Mouse (Mus musculus) liver, embryonic 11.5 days (tissue): ENCODE measurements around the gene Dph5. TPM values are rescaled to one million over a fixed set of nuclear protein-coding genes. Genes with fewer than 3 reads are reported as not detected.

ENCODE experiments used
- ATAC-seq: fragments of 200-750 bp; cut with Nextera tagmentation; replicated peaks from 2 replicates; pipeline ENCODE4 v1.8.0; 2017; ENCODE audit warnings: moderate number of reproducible peaks, mild to moderate bottlenecking, moderate TSS enrichment, moderate library complexity; ENCODE audit not compliant: low FRiP score
- DNase-seq: peaks from one replicate; pipeline ENCODE4 v3.0.0-alpha.2; 2017; ENCODE audit warnings: low spot score
- H3K27ac ChIP-seq: fragments of 300-500 bp; sonication (generic); 2 replicates; pipeline ENCODE4 v1.5.1; 2014; ENCODE audit warnings: mild to moderate bottlenecking, low read depth, low read length, control low read depth
- H3K27me3 ChIP-seq: fragments of 300-500 bp; sonication (generic); replicated peaks from 2 replicates; pipeline ENCODE4 v1.6.1; 2014; ENCODE audit warnings: low read length, mixed read lengths; ENCODE audit not compliant: control insufficient read depth, insufficient read depth
- H3K36me3 ChIP-seq: fragments of 300-500 bp; sonication (generic); 2 replicates; pipeline ENCODE4 v1.6.1; 2014; ENCODE audit warnings: mild to moderate bottlenecking, low read length, moderate library complexity, mixed read lengths; ENCODE audit not compliant: control insufficient read depth, insufficient read depth
- H3K4me1 ChIP-seq: fragments of 300-500 bp; sonication (generic); replicated peaks from 2 replicates; pipeline ENCODE4 v1.6.1; 2014; ENCODE audit warnings: low read length, mixed read lengths; ENCODE audit not compliant: control insufficient read depth, insufficient read depth
- H3K4me2 ChIP-seq: fragments of 300-500 bp; sonication (generic); 2 replicates; pipeline ENCODE4 v1.6.1; 2014; ENCODE audit warnings: mild to moderate bottlenecking, control low read depth, moderate library complexity
- H3K4me3 ChIP-seq: fragments of 300-500 bp; sonication (generic); 2 replicates; pipeline ENCODE4 v1.5.1; 2014; ENCODE audit warnings: low read depth, low read length, control low read depth
- H3K9ac ChIP-seq: fragments of 300-500 bp; sonication (generic); 2 replicates; pipeline ENCODE4 v1.6.1; 2014; ENCODE audit warnings: low read depth, low read length, control low read depth
- H3K9me3 ChIP-seq: fragments of 300-500 bp; sonication (generic); 2 replicates; pipeline ENCODE4 v1.6.1; 2016; ENCODE audit warnings: low read length, inconsistent platforms, mixed read lengths; ENCODE audit not compliant: control insufficient read depth
- WGBS: fragments of 180-500 bp; shearing (Covaris S2); extraction: QIAGEN DNeasy Blood & Tissue Kit; methylation state at CpG from one replicate; pipeline ENCODE4 v1.1.7; 2014; 5-methylcytosine and 5-hydroxymethylcytosine counted together
- polyA plus RNA-seq: library from polyadenylated mRNA; unstranded; fragments of >200 nt; fragmentation: Nextera tagmentation; extraction: Ambion mirVana; gene quantifications from 2 replicates; pipeline ENCODE4 v1.2.1, GENCODE M21; 2014

Gene Dph5
- polyA plus RNA-seq, 1 experiment from 2014 or later = 50.6 TPM

DNA sequence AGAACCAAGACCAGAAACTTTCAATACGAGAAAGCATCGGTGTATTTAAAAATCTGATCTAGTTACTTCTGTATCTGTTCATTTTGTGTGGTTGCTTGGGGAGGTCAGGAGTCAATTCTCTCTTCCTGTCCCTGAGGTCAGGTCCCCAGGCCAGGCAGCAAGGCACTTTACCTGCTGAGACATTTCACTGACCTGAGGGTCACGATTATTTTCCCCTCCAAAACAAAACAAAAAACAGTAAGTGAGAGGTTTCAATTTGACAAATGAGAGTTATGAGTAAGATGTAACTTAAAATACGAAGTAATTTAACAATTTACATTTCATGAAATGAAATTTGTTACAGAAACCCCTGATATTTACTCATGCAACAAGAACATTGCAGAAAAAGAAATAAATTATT, 64.7 kb downstream of the Dph5 start:
- no peaks in the 10 kb centered on the region for H3K27me3 ChIP-seq
- no peaks in the 10 kb centered on the region for H3K4me1 ChIP-seq
- peaks cover 18% of the 10 kb centered on the region for H3K36me3 ChIP-seq
- ATAC-seq (no peak), DNase-seq (no peak)
- no peak overlapping the region for H3K4me2 ChIP-seq
- H3K4me3 ChIP-seq = no peak overlapping the region
- H3K9me3 ChIP-seq = no peaks in the 10 kb centered on the region
- H3K9ac ChIP-seq = no peak overlapping the region
- H3K27ac ChIP-seq = no peak overlapping the region
- 87% methylated on average over 4 of the region's 4 CpGs for WGBS

DNA sequence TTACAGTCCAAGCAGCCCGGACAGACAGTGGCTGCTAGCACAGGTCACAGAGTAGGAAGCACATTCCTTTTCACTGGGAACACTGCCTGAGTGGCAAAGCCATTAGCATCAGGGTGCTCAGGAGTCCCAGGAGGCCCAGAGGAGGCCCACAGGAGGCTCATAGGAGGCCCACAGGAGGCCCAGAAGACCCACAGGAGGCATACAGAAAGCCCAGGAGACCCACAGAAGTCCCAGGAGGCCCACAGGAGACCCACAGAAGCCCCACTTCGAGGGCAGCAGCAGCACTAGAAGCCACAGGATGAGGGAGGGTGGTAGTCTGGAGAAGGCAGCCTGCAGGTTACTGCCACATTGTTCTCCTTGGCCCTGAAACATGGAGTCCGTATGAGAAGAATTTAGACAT, 65.5 kb downstream of the Dph5 start:
- WGBS = 84% methylated on average over 3 of the region's 3 CpGs

DNA sequence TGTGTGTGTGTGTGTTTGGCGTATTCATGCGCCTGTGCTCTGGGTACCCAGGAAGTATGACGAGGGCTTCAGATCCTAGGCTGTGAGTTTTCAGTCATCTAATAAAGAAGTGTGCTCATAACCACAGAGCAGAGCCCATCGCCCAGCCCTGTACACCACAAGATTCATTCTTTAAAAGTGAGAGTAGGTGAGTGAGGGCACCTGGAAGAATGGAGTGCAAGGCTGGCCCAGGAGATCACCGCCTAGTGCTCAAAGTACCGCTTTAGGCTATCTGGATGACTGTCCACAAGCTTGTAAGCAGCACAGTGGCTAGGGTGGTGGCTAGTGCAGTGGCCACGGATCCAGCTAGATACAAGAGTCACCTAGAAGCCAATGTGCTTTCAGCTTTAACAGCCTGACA, 69.6 kb downstream of the Dph5 start:
- H3K36me3 ChIP-seq = peaks cover 16% of the 10 kb centered on the region; the same call in 1 of the 2 replicates
- H3K9me3 ChIP-seq = no peaks in the 10 kb centered on the region
- no peak for DNase-seq
- 92% methylated on average over 7 of the region's 7 CpGs for WGBS
- H3K4me1 ChIP-seq = no peaks in the 10 kb centered on the region
- H3K4me2 ChIP-seq = no peak overlapping the region
- no peak for ATAC-seq
- no peak overlapping the region for H3K9ac ChIP-seq
- no peaks in the 10 kb centered on the region for H3K27me3 ChIP-seq
- H3K27ac ChIP-seq = no peak overlapping the region
- no peak overlapping the region for H3K4me3 ChIP-seq

More for the DNA sequence above, 65.5 kb downstream of the Dph5 start:
- peaks cover 20% of the 10 kb centered on the region for H3K36me3 ChIP-seq
- H3K9ac ChIP-seq = no peak overlapping the region
- ATAC-seq (no peak), DNase-seq (no peak)
- no peak overlapping the region for H3K4me3 ChIP-seq
- H3K4me1 ChIP-seq = no peaks in the 10 kb centered on the region
- no peaks in the 10 kb centered on the region for H3K27me3 ChIP-seq
- no peaks in the 10 kb centered on the region for H3K9me3 ChIP-seq
- H3K4me2 ChIP-seq = no peak overlapping the region
- no peak overlapping the region for H3K27ac ChIP-seq

DNA sequence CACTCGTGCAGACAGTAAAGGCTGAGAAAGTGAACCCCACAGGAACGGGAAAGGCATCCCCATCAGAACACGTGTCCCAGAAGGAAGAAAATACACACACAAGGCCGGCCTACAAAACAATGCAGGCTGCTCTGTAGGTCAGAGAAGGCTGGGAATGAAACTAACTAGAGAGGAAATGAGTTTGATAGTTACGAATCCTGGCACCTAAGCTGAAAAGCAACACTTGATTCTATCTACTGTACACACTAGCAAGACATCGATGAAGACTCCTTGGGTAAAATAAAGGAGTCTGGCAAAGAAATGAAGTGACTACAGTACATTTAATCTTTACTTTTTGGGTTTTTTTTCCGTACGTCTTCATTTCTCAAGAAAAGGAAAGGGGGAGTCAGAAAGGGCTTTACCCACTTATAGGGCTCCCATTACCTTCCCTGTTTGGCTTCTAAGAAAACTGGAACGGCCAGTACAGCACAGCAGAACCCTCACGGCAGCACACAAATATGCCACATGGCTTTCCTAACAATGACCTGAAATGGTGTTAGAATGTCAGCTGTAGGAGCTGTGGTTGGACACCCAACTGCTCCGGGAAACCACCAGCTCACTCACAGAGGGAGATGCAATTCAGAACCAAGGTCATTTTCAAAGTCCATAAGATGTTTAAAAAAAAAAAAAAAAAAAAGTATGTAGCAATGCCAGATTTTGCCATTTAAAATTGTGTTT, 73.8 kb downstream of the Dph5 start:
- H3K27ac ChIP-seq = no peak overlapping the region
- no peak overlapping the region for H3K4me2 ChIP-seq
- no peaks in the 10 kb centered on the region for H3K9me3 ChIP-seq
- ATAC-seq (no peak), DNase-seq (no peak)
- H3K27me3 ChIP-seq = no peaks in the 10 kb centered on the region
- H3K4me3 ChIP-seq = no peak overlapping the region
- H3K4me1 ChIP-seq = no peaks in the 10 kb centered on the region
- peaks cover 2% of the 10 kb centered on the region; the same call in 1 of the 2 replicates for H3K36me3 ChIP-seq
- H3K9ac ChIP-seq = no peak overlapping the region
- 90% methylated on average over 11 of the region's 11 CpGs for WGBS

DNA sequence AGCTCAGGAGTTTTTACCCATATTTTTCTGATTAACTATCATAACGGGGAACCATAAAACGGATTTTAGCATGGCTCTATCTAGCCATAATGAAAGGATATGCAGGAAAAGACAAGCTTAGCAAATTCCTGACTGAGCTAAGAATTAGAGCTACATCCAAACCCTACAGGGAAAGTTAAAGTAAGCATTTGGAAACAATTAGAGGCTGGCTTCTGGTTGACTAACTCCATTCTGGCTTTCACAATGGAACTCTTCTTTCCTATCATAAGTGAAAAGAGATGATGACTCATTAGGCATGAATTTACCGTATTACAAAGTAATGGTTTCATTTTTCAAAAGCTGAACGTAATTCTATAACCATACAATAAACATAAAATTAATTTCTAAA, 74.4 kb downstream of the Dph5 start:
- Histone ChIP-seq H3K4me3 (no peak overlapping the region), H3K9me3 (no peaks in the 10 kb centered on the region), H3K4me1 (no peaks in the 10 kb centered on the region), H3K27me3 (no peaks in the 10 kb centered on the region), H3K36me3 (peaks cover 2% of the 10 kb centered on the region; the same call in 1 of the 2 replicates), H3K27ac (no peak overlapping the region), H3K9ac (no peak overlapping the region), H3K4me2 (no peak overlapping the region)
- WGBS = 89% methylated on average over 4 of the region's 4 CpGs
- no peak for ATAC-seq
- DNase-seq = no peak

DNA sequence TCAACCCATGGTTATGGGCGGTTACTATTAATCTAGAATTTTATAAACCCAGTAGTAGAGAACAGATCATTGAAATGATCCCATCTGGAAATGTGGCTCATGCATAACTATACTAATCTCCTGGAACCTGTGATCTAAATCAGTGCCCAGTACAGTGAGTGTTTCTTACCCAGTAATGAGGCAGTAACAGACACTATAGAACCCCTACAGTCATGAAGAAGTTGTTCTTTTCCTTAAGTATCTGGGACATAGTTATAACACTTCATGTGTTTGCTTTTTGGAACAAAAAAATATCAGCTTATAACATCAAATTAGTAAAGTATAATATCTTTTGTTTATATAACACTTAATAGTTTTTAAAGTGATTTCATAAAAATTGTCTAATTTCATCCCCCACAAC, 76.0 kb downstream of the Dph5 start:
- Histone ChIP-seq H3K27ac (no peak overlapping the region), H3K9ac (no peak overlapping the region), H3K4me2 (no peak overlapping the region), H3K4me3 (no peak overlapping the region), H3K36me3 (no peaks in the 10 kb centered on the region; the same call in 1 of the 2 replicates), H3K27me3 (no peaks in the 10 kb centered on the region), H3K4me1 (no peaks in the 10 kb centered on the region), H3K9me3 (no peaks in the 10 kb centered on the region)
- WGBS = 89% methylated on average over 1 of the region's 1 CpGs
- ATAC-seq (no peak), DNase-seq (no peak)

DNA sequence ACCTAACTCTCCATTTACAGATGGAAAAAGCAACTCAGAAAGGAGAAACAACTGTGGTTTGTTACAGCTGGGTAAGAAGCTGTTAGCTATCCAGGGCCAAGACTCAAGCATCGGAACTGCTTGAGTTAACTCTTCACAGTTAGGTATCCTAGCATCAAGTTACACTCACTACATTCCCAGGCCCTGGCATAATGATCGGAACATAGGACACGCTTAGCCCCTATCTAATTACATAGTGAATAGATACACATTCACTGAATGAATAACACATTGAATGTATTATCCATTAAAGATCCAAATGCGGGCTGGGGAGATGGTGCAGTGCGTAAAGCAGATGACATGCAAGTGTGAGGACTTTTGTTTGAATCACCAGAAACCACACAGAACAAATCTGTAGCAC, 76.4 kb downstream of the Dph5 start:
- Histone ChIP-seq H3K4me3 (no peak overlapping the region), H3K36me3 (no peaks in the 10 kb centered on the region; the same call in 1 of the 2 replicates), H3K9ac (no peak overlapping the region), H3K27ac (no peak overlapping the region), H3K4me1 (no peaks in the 10 kb centered on the region), H3K9me3 (no peaks in the 10 kb centered on the region), H3K4me2 (no peak overlapping the region), H3K27me3 (no peaks in the 10 kb centered on the region)
- no peak for DNase-seq
- no peak for ATAC-seq
- 94% methylated on average over 5 of the region's 5 CpGs for WGBS

DNA sequence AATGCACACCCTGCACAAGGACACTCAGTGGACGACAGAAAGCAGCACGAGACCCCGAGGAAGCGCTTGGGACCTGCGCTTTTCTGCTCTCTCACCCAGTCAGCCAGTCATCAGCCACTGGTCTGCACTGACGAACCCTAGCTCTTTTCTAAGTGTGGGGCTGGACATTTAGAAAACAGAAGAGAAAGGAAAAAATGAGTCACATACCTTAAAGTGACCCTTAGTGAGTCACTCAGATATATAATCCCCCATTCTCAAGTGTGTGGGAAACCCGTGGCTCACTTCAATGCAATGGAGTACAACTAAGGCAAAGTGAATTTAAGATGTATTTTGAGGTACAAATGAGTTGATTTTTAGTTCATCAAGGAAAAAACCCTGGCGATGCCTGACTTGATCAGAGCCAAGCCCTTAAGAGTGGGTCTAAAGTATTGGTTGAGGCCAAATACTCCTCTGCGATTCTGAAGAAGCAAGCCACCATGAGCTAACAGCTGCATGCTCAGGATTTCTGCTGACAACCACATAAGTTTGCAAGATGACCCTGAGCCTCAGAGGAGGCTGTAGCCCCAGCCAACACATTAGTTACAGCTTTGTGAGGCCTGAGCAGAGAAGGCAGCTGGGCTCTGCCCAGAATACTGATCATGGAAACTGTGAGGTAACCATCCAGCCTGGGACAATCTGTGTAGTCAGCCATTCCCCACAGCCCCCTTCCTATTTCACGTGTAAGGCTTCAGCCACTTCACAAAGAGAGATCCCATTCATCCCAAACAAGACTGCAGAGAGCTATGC, 81.3 kb downstream of the Dph5 start:
- Histone ChIP-seq H3K9me3 (no peaks in the 10 kb centered on the region), H3K4me3 (no peak overlapping the region), H3K27me3 (no peaks in the 10 kb centered on the region), H3K4me1 (no peaks in the 10 kb centered on the region), H3K36me3 (no peaks in the 10 kb centered on the region; the same call in 1 of the 2 replicates), H3K9ac (no peak overlapping the region), H3K4me2 (no peak overlapping the region), H3K27ac (no peak overlapping the region)
- ATAC-seq = no peak
- no peak for DNase-seq
- WGBS = 84% methylated on average over 10 of the region's 10 CpGs
